Mouse (Mus musculus): ENCODE measurements around the gene Psmb4. TPM values are rescaled to one million over a fixed set of nuclear protein-coding genes. Genes with fewer than 3 reads are reported as not detected.
A peak's percentile ranks its signal among the peaks of the same experiment; 100 is the strongest.

Psmb4 gene
- polyA plus RNA-seq, 1 experiment from 2014 or later, result 249 TPM

- H3K4me2 ChIP-seq (replicated peaks; ENCODE audit: low read depth, low read length), result peak overlapping the region; percentile 64
- TF ChIP-seq EP300 (IDR thresholded peaks at IDR 0.05), result no peak
- TF ChIP-seq CTCF (IDR thresholded peaks at IDR 0.05), result no peak
- ATAC-seq (no peak), DNase-seq (ENCODE audit: low spot score) (peak; percentile 54)
- H3K9me3 ChIP-seq (ENCODE audit: low read length), result no peaks in the 10 kb centered on the region
- no peaks in the 10 kb centered on the region for H3K36me3 ChIP-seq (ENCODE audit: insufficient read depth, low read length)
- H3K4me1 ChIP-seq (ENCODE audit: insufficient read depth, low read depth, low read length), result peaks cover 11% of the 10 kb centered on the region; the same call in 1 of the 2 replicates
- 0 out of 2 replicates have a peak overlapping the region, but pooled peaks have one; percentile 88 for H3K4me3 ChIP-seq (ENCODE audit: low read depth, low read length)
- H3K27ac ChIP-seq (ENCODE audit: low read length), result peak overlapping the region; percentile 99; the same call in 1 of the 2 replicates
- WGBS, result 47% methylated on average over 5 of the region's 5 CpGs
- H3K27me3 ChIP-seq (replicated peaks; ENCODE audit: insufficient read depth, low read length), result no peaks in the 10 kb centered on the region
- no peak overlapping the region for H3K9ac ChIP-seq (replicated peaks; ENCODE audit: low read depth)
Observed at GRCm38 (mm10) chr3:94839101-94839500, 47.7 kb downstream of the Psmb4 start.

- Histone ChIP-seq H3K4me1 (ENCODE audit: insufficient read depth, low read depth, low read length) (peaks cover 11% of the 10 kb centered on the region; the same call in 1 of the 2 replicates), H3K4me2 (replicated peaks; ENCODE audit: low read depth, low read length) (peak overlapping the region; percentile 64), H3K4me3 (ENCODE audit: low read depth, low read length) (peak overlapping the region; percentile 88), H3K9ac (replicated peaks; ENCODE audit: low read depth) (peak overlapping the region; percentile 94), H3K9me3 (ENCODE audit: low read length) (no peaks in the 10 kb centered on the region), H3K27ac (ENCODE audit: low read length) (peak overlapping the region; percentile 99), H3K27me3 (replicated peaks; ENCODE audit: insufficient read depth, low read length) (no peaks in the 10 kb centered on the region), H3K36me3 (ENCODE audit: insufficient read depth, low read length) (no peaks in the 10 kb centered on the region)
- ATAC-seq (no peak), DNase-seq (ENCODE audit: low spot score) (peak; percentile 44)
- TF ChIP-seq CTCF (IDR thresholded peaks at IDR 0.05) (no peak), EP300 (IDR thresholded peaks at IDR 0.05) (no peak)
- 5% methylated on average over 9 of the region's 9 CpGs for WGBS
Observed at GRCm38 (mm10) chr3:94838631-94839030, 48.1 kb downstream of the Psmb4 start.

GRCm38 (mm10) chr3:94837959-94838496, 48.7 kb downstream of the Psmb4 start:
- peak overlapping the region; percentile 94 for H3K9ac ChIP-seq (replicated peaks; ENCODE audit: low read depth)
- peak overlapping the region; percentile 64 for H3K4me2 ChIP-seq (replicated peaks; ENCODE audit: low read depth, low read length)
- no peaks in the 10 kb centered on the region for H3K9me3 ChIP-seq (ENCODE audit: low read length)
- H3K4me1 ChIP-seq (ENCODE audit: insufficient read depth, low read depth, low read length), result peaks cover 11% of the 10 kb centered on the region; the same call in 1 of the 2 replicates
- H3K27ac ChIP-seq (ENCODE audit: low read length), result peak overlapping the region; percentile 99
- WGBS, result 2% methylated on average over 17 of the region's 62 CpGs
- ATAC-seq (peak; percentile 78), DNase-seq (ENCODE audit: low spot score) (peak; percentile 93)
- TF ChIP-seq EP300 (IDR thresholded peaks at IDR 0.05), result no peak
- TF ChIP-seq CTCF (IDR thresholded peaks at IDR 0.05), result no peak
- H3K27me3 ChIP-seq (replicated peaks; ENCODE audit: insufficient read depth, low read length), result no peaks in the 10 kb centered on the region
- no peaks in the 10 kb centered on the region for H3K36me3 ChIP-seq (ENCODE audit: insufficient read depth, low read length)
- peak overlapping the region; percentile 88 for H3K4me3 ChIP-seq (ENCODE audit: low read depth, low read length)

GRCm38 (mm10) chr3:94837183-94837890, 49.4 kb downstream of the Psmb4 start, which contains the start of gene Pogz:
Gene Pogz, plus strand, starts transcription at chr3:94837567.
- peak; percentile 99 for DNase-seq (ENCODE audit: low spot score)
- Histone ChIP-seq H3K27ac (ENCODE audit: low read length) (peak within 1 kb of the TSS; percentile 99), H3K9me3 (ENCODE audit: low read length) (no peaks in the 10 kb centered on the region), H3K4me2 (replicated peaks; ENCODE audit: low read depth, low read length) (peak within 1 kb of the TSS; percentile 64), H3K4me1 (ENCODE audit: insufficient read depth, low read depth, low read length) (peaks cover 11% of the 10 kb centered on the region; the same call in 1 of the 2 replicates), H3K9ac (replicated peaks; ENCODE audit: low read depth) (peak within 1 kb of the TSS; percentile 94), H3K27me3 (replicated peaks; ENCODE audit: insufficient read depth, low read length) (no peaks in the 10 kb centered on the region), H3K4me3 (ENCODE audit: low read depth, low read length) (peak within 1 kb of the TSS; percentile 88), H3K36me3 (ENCODE audit: insufficient read depth, low read length) (no peaks in the 10 kb centered on the region)
- WGBS, result 1% methylated on average over 36 of the region's 57 CpGs
- ATAC-seq, result peak; percentile 93
- peak; percentile 69 for TF ChIP-seq EP300 (IDR thresholded peaks at IDR 0.05)
- TF ChIP-seq CTCF (IDR thresholded peaks at IDR 0.05), result no peak

GRCm38 (mm10) chr3:94835396-94835795, 51.4 kb downstream of the Psmb4 start:
- H3K4me1 ChIP-seq (ENCODE audit: insufficient read depth, low read depth, low read length), result peaks cover 10% of the 10 kb centered on the region; the same call in 1 of the 2 replicates
- H3K27ac ChIP-seq (ENCODE audit: low read length), result no peak overlapping the region
- ATAC-seq (no peak), DNase-seq (ENCODE audit: low spot score) (no peak)
- no peaks in the 10 kb centered on the region for H3K36me3 ChIP-seq (ENCODE audit: insufficient read depth, low read length)
- no peak overlapping the region for H3K9ac ChIP-seq (replicated peaks; ENCODE audit: low read depth)
- TF ChIP-seq EP300 (IDR thresholded peaks at IDR 0.05), result no peak
- no peak overlapping the region for H3K4me2 ChIP-seq (replicated peaks; ENCODE audit: low read depth, low read length)
- no peaks in the 10 kb centered on the region for H3K9me3 ChIP-seq (ENCODE audit: low read length)
- WGBS, result 40% methylated on average over 3 of the region's 3 CpGs
- no peaks in the 10 kb centered on the region for H3K27me3 ChIP-seq (replicated peaks; ENCODE audit: insufficient read depth, low read length)
- H3K4me3 ChIP-seq (ENCODE audit: low read depth, low read length), result no peak overlapping the region

Other genes with a start within 250 kb of the Psmb4 start
- not detected in 2 replicates for gene Gm10972, start 243.8 kb downstream of the Psmb4 start, polyA plus RNA-seq (2015; fragmentation: Nextera tagmentation; extraction: Ambion mirVana)
- 16.9 and 19.5 TPM in 2 replicates for gene Tuft1, start 228.1 kb downstream of the Psmb4 start, polyA plus RNA-seq (2015; fragmentation: Nextera tagmentation; extraction: Ambion mirVana)
- gene Selenbp2, start 193.4 kb downstream of the Psmb4 start, polyA plus RNA-seq (2015; fragmentation: Nextera tagmentation; extraction: Ambion mirVana), result 7.8 and 8.5 TPM in 2 replicates
- 29.6 and 37.6 TPM in 2 replicates for gene Cgn, start 100.5 kb downstream of the Psmb4 start, polyA plus RNA-seq (2015; fragmentation: Nextera tagmentation; extraction: Ambion mirVana)
- 6.8 and 8.1 TPM in 2 replicates for gene Pogz, start 49.4 kb downstream of the Psmb4 start, polyA plus RNA-seq (2015; fragmentation: Nextera tagmentation; extraction: Ambion mirVana)
- 1,021 and 1,046 TPM in 2 replicates for gene Selenbp1, start 46.1 kb upstream of the Psmb4 start, polyA plus RNA-seq (2015; fragmentation: Nextera tagmentation; extraction: Ambion mirVana)
- gene Rfx5, start 67.1 kb upstream of the Psmb4 start, polyA plus RNA-seq (2015; fragmentation: Nextera tagmentation; extraction: Ambion mirVana), result 3.3 and 3.5 TPM in 2 replicates
- gene Pi4kb, start 87.8 kb upstream of the Psmb4 start, polyA plus RNA-seq (2015; fragmentation: Nextera tagmentation; extraction: Ambion mirVana), result 13.6 and 15.6 TPM in 2 replicates
- gene Zfp687, start 128.5 kb upstream of the Psmb4 start, polyA plus RNA-seq (2015; fragmentation: Nextera tagmentation; extraction: Ambion mirVana), result 9.9 and 10.1 TPM in 2 replicates
- gene Psmd4, start 155.7 kb upstream of the Psmb4 start, polyA plus RNA-seq (2015; fragmentation: Nextera tagmentation; extraction: Ambion mirVana), result 170 and 185 TPM in 2 replicates
- gene Pip5k1a, start 220.0 kb upstream of the Psmb4 start, polyA plus RNA-seq (2015; fragmentation: Nextera tagmentation; extraction: Ambion mirVana), result 18.1 and 18.6 TPM in 2 replicates
- gene Vps72, start 224.1 kb upstream of the Psmb4 start, polyA plus RNA-seq (2015; fragmentation: Nextera tagmentation; extraction: Ambion mirVana), result 82.9 and 84.0 TPM in 2 replicates
- 2.0 and 2.9 TPM in 2 replicates for gene Tmod4, start 237.5 kb upstream of the Psmb4 start, polyA plus RNA-seq (2015; fragmentation: Nextera tagmentation; extraction: Ambion mirVana)
- gene Scnm1, start 247.1 kb upstream of the Psmb4 start, polyA plus RNA-seq (2015; fragmentation: Nextera tagmentation; extraction: Ambion mirVana), result 51.8 and 54.1 TPM in 2 replicates
- gene Lysmd1, start 247.1 kb upstream of the Psmb4 start, polyA plus RNA-seq (2015; fragmentation: Nextera tagmentation; extraction: Ambion mirVana), result 13.3 and 14.0 TPM in 2 replicates